Mouse (Mus musculus) Muller cell, postnatal 12 days (primary cell): ENCODE measurements around the gene Snai3.

ENCODE experiments used
- DNase-seq: peaks from one replicate; pipeline ENCODE4 v3.0.0-alpha.2; 2015; ENCODE audit errors: inconsistent ontology term

Snai3 gene

GRCm38 (mm10) chr8:122460524-122461472 is at the start of gene Snai3:
Snai3 (minus strand) TSS chr8:122460733.
- DNase-seq, result peak; percentile 74

- peak; percentile 57 for DNase-seq
Measured at GRCm38 (mm10) chr8:122500856-122501255, 40.3 kb upstream of the Snai3 start.

GRCm38 (mm10) chr8:122497912-122498311 is 37.4 kb upstream of the Snai3 start:
- DNase-seq, result no peak

GRCm38 (mm10) chr8:122497016-122497734 is 36.6 kb upstream of the Snai3 start:
- DNase-seq, result no peak

GRCm38 (mm10) chr8:122488387-122488786 is 27.9 kb upstream of the Snai3 start:
- DNase-seq, result no peak

GRCm38 (mm10) chr8:122484831-122485230 is 24.3 kb upstream of the Snai3 start:
- no peak for DNase-seq

- DNase-seq, result no peak
Measured at GRCm38 (mm10) chr8:122483877-122484276, 23.3 kb upstream of the Snai3 start.

GRCm38 (mm10) chr8:122482448-122482847 is 21.9 kb upstream of the Snai3 start:
- no peak for DNase-seq

- DNase-seq, result peak; percentile 95
Measured at GRCm38 (mm10) chr8:122475580-122476320, 15.2 kb upstream of the Snai3 start, which contains the start of the genes Rnf166 and Ctu2. Rnf166 (minus strand) TSS chr8:122476064. Ctu2 (plus strand) TSS chr8:122476143.

GRCm38 (mm10) chr8:122474951-122475560 is 14.5 kb upstream of the Snai3 start:
- peak; percentile 57 for DNase-seq

GRCm38 (mm10) chr8:122473911-122474421 is 13.4 kb upstream of the Snai3 start:
- no peak for DNase-seq

- DNase-seq, result no peak
Measured at GRCm38 (mm10) chr8:122470691-122471090, 10.2 kb upstream of the Snai3 start.

- no peak for DNase-seq
Measured at GRCm38 (mm10) chr8:122469965-122470364, 9.4 kb upstream of the Snai3 start.

GRCm38 (mm10) chr8:122469407-122469806 is 8.9 kb upstream of the Snai3 start:
- DNase-seq, result no peak

- no peak for DNase-seq
Measured at GRCm38 (mm10) chr8:122467816-122468215, 7.3 kb upstream of the Snai3 start.

GRCm38 (mm10) chr8:122464985-122465384 is 4.5 kb upstream of the Snai3 start:
- DNase-seq, result no peak

- no peak for DNase-seq
Measured at GRCm38 (mm10) chr8:122463651-122464640, 3.4 kb upstream of the Snai3 start.

- DNase-seq, result no peak
Measured at GRCm38 (mm10) chr8:122462510-122462909, 2.0 kb upstream of the Snai3 start.

GRCm38 (mm10) chr8:122461473-122462148 is 1.1 kb upstream of the Snai3 start:
- peak; percentile 84 for DNase-seq
